Mouse (Mus musculus): ENCODE results near the gene Sgcb.

DNA sequence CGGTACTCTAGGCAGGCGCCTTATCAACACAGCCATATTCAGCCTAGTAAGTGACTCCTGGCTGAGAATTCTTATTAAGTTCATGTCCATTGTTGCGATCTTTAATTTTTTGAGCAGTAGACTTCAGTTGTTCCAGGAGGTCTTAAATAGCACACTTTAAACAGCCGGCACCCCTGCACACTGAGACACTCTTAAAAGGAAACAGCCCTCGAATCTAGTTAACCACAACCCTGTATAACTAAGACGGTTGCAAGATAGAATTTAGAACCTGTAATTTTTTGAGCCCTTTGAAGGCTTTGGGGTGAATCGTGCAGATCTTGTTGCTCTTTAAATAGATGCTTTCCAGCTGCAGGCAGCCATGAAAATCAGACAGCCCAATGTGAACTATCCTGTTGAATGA is 32.4 kb downstream of the Sgcb start:
- no peak for TF ChIP-seq CTCF (IDR thresholded peaks at IDR 0.05; ENCODE audit: low read depth)
- TF ChIP-seq EP300 (IDR thresholded peaks at IDR 0.05; ENCODE audit: low read depth), result no peak

Data from heart, postnatal 0 days (tissue).